Mouse (Mus musculus) frontal cortex, postnatal 25 days (tissue): ENCODE results near the gene Olfr318.
"Not testable (repeated sequence)": the region's sequence is repeated elsewhere in the genome, so short reads cannot be mapped to it uniquely, and the experiment has no call there.

Source experiments
- DNase-seq, 2 experiments: peaks; one replicate each; pipeline ENCODE4 v3.0.0; 2022; ENCODE audit warnings: low spot score in 2 of 2

Olfr318 gene

DNA sequence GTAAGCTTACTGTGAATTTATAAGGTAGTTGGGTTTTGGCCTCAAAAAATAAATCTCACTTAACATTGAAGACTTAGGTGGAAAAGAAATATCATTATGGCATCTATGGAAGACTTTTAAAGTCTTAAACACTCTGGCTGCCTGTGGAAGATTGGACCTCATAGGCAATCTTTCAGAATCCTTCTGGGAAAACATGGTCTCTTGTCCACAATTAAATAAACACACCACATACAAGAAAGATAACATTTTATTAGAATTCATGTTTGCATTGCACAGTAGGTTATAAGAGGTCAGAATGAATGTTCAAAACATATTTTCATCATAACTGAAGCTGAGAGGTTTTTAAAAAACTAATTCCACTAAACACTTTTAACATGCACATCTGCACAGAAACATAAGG lies at the start of gene Olfr318:
TSS of gene Olfr318 (minus strand) at position 101 of the 400 bp plus-strand sequence.
- DNase-seq, result no peak

DNA sequence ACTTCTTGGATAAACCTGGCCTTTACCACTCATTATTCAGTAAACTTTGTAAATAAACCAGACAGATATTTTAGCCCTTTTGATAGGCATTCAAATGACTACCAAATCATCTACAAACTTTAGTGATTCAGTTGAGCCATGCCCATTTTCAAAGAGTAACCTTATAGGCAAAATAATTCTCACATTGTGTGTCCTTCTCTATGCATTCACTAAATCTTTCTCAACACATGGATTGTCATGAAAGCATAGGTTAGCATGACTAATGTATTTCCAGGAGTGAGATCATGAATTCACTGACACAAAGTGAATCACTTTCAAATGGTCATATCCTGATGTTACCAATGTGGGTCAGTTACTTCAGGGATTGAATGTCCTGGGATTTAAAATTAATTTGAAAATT lies 49.1 kb upstream of the Olfr318 start, which contains the start of gene Olfr315:
TSS of gene Olfr315 (plus strand) at position 301 of the 400 bp plus-strand sequence.
- no peak for DNase-seq

DNA sequence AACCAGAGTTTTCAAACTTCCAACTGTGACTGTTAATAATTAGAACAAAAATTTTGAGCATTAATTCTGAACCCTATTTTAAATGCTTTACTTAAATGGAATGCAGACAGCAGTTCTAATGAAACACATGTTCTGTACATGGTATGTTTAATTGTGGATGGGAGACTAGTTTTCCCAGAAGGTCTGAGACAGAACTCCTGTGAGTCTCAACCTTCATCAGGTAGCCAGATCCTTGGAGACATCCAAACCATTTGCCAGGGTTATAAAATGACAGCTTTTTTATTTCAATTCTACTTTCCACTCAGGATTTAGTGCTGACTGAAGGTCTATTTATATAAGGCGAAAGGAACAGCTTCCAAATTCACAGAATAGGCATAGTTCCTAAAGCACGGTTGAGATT lies 28.6 kb upstream of the Olfr318 start, which contains the start of gene Olfr316:
TSS of gene Olfr316 (plus strand) at position 301 of the 400 bp plus-strand sequence.
- no peak for DNase-seq

DNA sequence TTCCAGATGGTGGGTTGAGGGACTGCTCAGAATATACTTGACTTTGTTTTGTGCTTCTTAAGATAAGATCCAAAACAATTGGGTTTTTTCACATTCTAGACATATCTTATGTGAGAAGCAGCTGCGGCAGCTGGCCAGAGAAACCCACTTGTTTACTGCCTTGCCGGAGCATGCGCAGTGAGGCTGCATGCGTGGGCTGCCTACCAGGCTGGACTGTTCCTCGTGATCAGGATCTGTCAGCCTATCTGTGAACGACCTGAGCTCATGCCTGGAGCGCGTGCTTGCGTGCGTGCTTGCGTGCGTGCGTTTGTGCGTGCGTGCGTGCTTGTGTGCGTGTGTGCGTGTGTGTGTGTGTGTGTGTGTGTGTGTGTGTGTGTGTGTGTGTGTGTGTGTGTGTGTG lies 27.3 kb upstream of the Olfr318 start:
- peak in 1 of 2 experiments; percentile 30 for DNase-seq

DNA sequence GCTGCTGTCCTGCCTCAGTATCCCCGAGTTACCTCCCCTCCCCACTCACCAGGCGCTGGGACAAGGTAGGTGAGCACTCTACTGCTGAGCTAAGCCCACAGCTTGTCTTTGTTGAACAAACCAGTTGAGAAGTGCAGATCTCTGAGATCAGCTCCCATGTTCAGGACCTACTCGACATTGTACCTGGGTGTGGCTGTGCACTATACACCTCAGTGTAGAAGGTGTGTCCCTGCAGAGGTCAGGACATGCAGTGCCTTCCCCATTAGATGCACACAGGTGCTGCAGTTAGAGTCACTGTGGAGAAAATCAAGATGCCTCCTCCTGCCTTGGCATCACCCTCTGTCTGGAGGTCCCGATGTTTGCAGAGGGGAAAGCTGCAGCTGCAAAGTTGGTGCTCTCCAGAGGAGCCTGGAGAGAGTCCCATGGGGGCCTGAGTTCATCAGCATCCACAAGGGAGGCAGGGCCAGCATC lies 15.0 kb upstream of the Olfr318 start, which contains the start of gene Olfr317:
TSS of gene Olfr317 (minus strand) at position 421 of the 471 bp plus-strand sequence.
- DNase-seq, result no peak

DNA sequence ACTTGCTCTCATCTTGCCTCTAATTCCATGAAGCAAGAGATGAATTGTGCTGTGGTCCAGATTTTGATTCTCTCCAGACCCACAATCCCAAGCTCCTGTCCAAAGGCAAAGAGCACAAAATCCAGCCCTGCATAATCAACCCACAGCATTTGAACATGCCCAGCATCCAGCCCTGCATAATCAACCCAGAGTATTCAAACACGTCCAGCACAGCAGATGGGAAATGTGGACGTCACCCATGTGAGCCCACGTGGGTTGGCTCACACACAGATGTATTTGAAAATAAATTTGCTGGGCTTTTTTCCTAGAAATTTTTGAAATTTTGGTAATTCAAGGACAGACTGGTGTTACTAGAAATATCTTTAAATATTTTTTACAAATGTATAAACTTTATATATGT lies 9.6 kb upstream of the Olfr318 start:
- DNase-seq, result no peak

DNA sequence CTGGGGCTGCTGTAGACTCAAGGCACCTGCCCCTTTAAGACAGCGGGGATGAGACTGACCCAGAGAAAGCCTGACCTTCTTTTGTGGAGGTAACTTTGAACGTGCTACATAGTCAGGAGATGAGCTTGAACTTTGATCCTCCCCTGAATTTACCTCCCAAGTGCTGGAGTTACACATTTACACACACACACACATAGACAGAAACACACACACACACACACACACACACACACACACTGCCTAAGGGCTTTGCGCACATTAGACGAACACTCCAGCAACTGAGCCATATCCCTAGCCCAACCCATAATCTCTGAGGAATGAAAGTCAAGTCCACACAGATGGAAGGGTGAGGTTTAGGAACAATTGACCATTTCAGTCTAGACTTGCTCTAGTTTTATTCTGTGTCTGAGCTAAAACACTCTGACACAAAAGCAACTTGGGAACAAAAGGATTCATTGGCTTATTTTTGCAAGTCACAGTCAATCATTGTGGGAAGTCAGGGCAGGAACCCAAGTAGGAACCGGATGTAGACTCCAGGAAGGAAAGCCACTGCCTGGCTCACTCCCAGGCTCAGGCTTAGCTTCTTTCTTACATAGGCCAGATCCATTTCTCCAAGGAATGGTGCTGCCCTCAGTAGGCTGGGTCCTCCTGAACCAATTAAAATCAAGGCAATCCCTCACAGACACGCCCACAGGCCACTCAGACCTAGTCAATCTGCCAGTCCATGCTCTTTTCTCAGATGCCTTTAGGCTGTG lies 4.3 kb upstream of the Olfr318 start:
- DNase-seq, result not testable (repeated sequence)

DNA sequence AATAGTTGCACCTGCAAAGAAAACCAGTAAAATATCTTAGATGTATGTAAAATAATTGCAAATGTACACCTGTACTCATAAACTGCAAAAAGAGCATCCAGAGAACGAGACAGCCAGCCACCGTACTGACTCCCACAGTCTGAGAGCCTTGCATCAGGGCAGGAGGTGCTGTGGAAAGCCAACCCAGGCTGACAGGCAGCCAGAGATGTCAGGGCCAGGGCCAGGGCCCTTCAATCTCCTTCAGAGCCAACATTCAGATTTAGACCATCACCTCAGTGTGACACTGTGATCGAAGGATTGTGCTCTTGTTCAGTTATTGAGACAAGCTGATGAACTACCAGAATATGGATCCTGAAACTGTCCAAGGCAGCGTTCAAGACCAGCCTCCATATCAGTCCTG lies 4.1 kb downstream of the Olfr318 start:
- DNase-seq, result no peak

DNA sequence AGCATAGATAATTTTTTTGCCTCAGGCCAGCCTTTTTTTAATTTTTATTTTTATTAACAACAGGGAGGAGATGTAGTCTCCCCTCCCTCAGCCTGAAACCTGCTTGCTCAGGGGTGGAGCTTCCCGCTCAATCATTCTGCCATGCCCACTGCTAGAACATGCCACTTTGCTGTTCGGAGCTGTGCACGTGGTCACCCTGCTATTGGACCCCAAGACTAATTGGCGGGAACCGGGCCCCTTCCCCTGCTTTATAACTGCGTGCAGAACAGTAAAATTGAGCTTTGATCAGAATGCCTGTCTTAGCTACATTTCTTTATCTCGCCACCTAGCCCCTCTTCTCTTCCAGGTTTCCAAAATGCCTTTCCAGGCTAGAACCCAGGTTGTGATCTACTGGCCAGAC lies 6.1 kb downstream of the Olfr318 start:
- DNase-seq, result not testable (repeated sequence)

DNA sequence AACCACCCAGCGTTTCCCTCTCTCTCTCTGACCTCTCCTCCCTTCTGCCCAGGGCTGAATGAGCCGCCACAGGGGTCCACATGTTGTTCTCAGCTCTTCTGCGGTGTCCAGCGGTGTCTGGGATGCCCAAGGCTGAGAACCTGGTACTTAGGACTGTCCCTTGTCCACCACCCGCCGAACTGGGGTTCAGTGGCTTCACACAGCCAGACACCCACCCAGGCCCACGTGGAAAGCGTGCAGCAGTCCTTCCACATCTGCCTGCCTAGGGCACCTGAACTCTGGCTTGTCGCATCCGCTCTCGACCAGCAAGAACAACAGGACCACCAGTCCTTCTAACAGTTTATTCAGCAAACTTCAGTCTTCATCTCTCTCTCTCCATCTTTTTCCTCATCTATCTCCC lies 14.7 kb downstream of the Olfr318 start:
- DNase-seq, result no peak

DNA sequence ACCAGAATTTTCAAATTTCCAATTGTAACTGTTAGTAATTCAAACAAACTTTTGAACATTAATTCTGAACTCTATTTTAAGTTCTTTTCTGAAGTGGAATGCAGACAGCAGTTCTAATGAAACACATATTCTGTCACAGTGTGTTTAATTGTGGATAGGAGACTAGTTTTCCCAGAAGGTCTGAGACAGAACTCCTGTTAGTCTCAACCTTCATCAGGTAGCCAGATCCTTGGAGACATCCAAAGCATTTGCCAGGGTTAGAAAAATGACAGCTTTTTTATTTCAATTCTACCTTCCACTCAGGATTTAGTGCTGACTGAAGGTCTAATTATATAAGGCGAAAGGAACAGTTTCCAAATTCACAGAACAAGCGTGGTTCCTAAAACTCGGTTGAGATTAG lies 25.0 kb downstream of the Olfr318 start, which contains the start of gene Olfr319:
TSS of gene Olfr319 (plus strand) at position 301 of the 400 bp plus-strand sequence.
- DNase-seq, result no peak

DNA sequence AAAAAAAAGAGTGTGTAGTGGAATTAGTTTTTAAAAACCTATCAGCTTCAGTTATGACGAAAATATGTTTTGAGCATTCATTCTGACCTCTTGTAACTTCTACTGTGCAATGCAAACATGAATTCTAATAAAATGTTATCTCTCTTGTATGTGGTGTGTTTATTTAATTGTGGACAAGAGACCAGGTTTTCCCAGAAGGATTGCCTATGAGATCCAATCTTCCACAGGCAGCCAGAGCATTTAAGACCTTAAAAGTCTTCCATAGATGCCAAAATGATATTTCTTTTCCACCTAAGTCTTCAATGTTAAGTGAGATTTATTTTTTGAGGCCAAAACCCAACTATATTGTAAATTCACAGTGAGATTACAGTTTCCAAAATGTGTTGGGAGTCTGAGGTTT lies 43.0 kb downstream of the Olfr318 start, which contains the start of gene Olfr320:
TSS of gene Olfr320 (plus strand) at position 301 of the 400 bp plus-strand sequence.
- no peak for DNase-seq

DNA sequence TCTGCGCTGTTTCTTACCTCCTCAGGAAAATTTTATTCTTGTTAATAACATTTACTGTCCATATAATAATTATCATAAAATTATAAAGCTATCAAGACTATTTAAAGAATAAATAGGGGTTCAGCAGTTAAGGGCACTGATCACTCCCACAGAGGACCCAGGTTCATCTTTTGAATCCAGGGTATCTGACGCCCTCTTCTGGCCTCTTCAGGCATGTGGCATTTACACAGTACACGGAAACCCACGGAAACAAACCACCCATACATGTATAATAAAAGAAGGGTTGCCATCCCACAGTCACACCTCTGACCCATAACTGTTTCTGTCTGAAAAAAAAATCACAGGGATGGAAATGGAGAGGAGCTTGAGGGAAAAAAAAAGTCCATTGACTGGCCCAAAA lies 52.0 kb downstream of the Olfr318 start:
- DNase-seq, result no peak

DNA sequence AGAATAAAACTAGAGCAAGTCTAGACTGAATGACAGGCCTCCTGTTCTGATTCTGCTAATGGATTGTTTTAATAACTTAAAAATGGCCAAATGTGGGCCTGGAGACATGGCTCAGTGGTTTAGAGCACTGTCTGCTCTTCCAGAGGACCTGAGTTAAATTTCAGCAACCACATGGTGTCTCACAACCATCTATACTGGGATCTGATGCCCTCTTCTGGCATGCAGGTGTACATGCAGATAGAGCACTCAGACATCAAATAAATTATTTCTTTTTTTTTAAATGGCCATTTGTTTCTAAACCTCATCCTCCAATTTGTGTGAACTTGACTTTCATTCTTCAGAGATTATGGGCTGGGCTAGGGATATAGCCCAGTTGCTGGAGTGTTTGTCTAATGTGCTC lies 54.6 kb downstream of the Olfr318 start:
- no peak for DNase-seq
